Mouse (Mus musculus): ENCODE measurements around the gene Sema4b.

Sema4b gene

GRCm38 (mm10) chr7:80186531-80187296 lies at the start of gene Sema4b:
Gene Sema4b, plus strand, starts transcription at chr7:80186841.
- peak; percentile 93 for DNase-seq (ENCODE audit: low spot score)

GRCm38 (mm10) chr7:80138375-80138774 lies 48.3 kb upstream of the Sema4b start:
- no peak for DNase-seq (ENCODE audit: low spot score)

DNA sequence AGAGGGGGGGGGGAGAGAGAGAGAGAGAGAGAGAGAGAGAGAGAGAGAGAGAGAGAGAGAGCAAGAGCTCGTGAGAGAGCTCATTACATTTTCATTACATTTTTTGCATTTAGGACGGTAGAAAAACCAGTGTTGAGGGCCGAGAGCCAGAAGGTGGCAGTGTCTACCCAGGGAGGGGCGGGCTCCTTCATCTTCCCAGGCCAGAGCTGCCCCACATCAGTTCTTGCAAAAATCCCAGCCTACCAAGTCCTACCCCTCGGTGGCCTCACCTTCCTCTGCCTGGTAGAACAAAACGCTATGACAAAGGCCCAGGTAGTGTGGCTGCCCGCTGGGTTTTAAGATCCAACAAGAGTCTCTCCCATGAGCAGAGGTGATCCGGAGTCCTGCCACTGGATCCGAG lies 45.8 kb upstream of the Sema4b start:
- peak; percentile 41 for DNase-seq (ENCODE audit: low spot score)

- DNase-seq (ENCODE audit: low spot score) = no peak
Measured at GRCm38 (mm10) chr7:80143331-80144273, 43.0 kb upstream of the Sema4b start.

GRCm38 (mm10) chr7:80144695-80145094 lies 41.9 kb upstream of the Sema4b start:
- DNase-seq (ENCODE audit: low spot score) = no peak

DNA sequence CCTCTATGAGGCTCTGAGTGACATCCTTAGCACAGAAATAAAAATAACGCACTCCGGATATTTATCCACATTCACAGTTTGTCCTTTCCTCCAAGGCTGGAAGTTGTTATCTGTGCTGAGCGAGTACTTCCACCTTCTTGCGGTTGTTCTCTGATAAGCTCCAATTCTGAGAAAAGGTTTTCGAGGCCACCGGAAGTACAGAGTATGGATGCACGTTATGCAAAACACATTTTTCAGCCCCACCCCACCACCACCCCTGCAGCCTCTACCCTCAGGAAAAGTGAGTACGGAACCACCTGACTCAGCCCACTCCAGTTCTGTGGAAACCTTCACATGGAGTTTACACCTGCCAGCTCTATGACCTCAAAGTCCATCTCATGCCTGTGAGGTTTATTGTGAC lies 40.6 kb upstream of the Sema4b start:
- no peak for DNase-seq (ENCODE audit: low spot score)

DNA sequence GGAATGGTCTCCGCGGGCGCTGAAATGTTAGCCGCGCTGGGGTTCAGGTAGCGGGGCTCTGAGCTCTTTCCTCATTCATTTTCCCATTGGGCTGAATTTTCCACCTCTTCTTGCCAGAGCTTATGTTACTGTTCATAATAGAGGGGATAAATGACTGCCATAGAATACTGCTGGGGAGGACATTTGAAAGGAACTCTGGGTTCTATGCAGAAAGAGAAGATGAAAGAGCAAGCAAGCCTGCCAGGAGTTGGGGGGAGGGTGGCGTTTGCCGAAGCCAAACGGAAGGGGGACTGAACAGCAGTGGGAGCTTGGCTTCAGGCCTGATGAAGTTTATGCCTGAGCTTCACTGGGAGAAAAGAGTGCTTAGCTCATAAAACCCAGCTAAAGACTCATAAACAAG lies 37.3 kb upstream of the Sema4b start:
- DNase-seq (ENCODE audit: low spot score) = no peak

DNA sequence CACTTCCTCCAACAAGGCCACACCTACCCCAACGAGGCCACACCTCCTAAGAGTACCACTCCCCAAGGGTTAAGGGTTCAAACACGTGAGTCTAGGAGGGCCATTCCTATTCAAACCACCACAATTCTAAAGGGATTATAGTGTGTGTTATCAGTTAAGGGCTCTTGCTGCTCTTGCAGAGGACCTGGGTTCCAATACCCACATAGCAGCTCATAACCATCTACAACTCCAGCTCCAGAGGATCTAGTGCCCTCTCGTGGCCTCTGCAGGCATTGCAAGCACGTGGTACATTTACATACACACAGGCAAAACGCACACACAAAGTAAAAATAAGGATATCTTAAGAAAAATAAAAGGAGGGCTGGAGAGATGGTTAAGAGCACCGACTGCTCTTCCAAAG lies 34.5 kb upstream of the Sema4b start:
- DNase-seq (ENCODE audit: low spot score) = no peak

- DNase-seq (ENCODE audit: low spot score) = no peak
Measured at GRCm38 (mm10) chr7:80152756-80153155, 33.9 kb upstream of the Sema4b start.

DNA sequence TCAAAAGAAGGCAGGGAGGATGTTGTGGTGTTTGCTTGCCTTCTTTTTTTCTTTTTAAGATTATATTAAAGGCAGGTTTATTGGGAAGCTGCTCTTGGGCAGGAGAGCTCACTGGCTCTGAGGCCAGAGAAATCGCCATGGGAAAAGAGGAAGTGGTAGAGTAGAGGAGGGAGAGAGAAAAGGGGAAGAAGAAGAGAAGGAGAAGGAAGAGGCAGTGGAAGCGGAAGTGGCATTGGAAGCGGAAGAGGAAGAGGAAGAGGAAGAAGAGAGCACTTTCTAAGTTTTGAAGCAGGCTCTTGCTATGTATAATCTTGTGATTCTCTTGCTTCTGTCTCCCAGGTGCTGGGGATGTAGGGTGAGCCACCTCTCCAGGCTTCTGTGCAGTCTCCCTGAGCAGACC lies 32.0 kb upstream of the Sema4b start:
- DNase-seq (ENCODE audit: low spot score) = no peak

DNA sequence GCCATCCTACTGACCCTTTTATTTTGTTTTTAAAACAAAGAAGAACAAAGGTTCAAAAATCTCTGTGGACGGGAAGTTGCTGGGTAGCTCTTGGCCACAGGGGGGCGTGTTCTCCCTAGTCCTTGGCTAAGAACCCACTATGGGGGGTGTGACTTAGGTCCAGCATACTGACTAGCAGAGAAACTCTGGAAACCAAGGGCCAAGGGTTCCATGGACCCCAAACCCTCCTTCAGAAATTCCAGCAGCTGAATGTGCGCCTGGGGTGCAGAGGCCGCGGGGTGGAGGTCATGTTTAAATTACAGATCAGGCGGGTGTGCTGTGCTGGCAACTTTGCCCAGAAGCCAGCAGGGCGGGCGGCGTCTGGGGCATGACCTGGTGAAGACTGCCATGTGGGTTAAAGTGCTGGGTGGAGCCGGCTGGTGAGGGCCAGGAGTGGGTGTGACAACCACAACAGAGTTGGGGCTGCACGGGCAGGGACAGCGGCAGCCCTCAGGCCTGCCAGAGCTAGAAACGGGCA lies 29.9 kb upstream of the Sema4b start:
- no peak for DNase-seq (ENCODE audit: low spot score)

DNA sequence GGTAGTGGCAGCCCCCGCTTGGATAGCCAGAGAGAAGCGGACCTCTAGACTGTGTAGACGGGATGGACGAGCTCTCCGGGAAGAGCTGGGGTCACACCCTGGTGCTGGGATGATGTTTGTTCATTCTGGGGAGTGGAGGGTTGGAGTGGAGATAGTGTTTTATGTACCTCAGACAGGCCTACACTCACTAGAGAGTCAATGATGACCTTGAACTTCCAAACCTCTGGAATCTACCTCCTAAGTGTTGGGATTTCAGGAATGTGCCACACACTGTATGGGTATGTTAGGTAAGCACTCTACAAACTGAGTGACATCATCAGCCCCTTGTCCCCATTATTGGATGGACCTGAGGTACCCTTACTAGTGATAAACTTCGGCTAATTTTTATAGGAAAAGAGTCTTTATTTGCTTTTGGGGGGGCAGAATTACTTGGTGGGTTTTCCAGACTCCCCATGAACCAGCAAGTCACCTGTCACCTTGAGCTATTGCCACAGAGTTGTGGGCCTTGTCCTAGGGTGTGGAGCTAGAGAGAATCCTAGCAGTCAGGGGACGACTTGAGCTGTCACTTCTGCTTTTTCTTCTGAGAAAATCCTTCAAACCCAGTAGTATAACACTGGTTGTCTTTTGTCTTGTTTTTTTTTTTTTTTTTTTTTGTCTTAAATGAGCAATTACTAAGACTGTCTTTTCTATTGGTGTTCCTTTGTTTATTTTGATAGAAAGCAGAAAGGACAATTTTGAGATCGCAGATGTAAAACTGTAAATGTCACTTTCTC lies 28.0 kb upstream of the Sema4b start:
- no peak for DNase-seq (ENCODE audit: low spot score)

DNA sequence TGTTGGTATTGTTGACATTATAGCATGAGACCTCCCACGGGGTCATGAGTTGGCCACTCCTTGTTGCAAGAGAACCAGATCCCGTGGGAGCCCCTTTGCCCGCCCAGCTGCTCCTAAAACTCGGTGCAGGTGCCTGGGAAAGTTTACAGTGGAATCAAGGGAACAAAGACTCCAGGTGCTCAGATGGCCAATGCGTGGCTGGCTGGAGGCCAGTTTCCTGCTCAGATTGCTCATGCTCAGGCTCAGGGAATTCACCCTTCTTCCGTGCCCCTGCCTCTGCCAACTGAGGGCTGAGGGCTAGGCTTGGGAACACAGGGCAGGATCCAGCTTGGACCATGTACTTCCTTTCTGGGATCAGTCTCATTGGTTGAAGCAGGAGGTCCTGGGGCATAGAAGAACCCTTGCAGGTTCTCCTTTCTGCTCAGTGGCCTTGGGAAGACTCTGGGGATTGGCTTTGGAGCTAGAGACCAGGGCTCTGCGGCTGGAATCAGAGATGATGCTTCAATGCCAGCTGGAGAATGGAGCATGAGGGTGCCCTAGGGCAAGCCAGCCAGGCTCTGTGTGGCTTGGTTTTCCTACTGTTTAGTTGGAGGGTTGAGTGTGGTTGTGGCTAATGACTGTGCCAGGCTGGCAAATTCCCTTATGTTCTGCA lies 26.2 kb upstream of the Sema4b start:
- no peak for DNase-seq (ENCODE audit: low spot score)

DNA sequence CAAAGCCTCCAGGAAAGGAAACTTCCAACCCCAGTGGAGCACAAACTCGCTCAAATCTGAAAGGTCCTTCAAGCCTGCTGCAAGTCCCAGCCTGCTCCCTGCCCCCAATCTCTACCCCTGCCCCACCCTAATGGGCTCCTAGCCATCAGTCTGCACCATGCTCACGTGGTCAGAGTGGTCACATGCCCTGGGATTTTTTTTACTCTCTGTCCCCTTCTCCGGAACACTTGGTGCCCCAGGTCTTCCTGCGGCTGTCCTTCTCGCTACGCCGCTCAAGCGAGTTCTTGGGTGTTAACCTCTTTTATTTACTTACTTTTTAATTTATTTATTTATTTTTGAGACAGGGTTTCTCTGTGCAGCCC lies 25.7 kb upstream of the Sema4b start:
- no peak for DNase-seq (ENCODE audit: low spot score)

- no peak for DNase-seq (ENCODE audit: low spot score)
Measured at GRCm38 (mm10) chr7:80165432-80165831, 21.2 kb upstream of the Sema4b start.

DNA sequence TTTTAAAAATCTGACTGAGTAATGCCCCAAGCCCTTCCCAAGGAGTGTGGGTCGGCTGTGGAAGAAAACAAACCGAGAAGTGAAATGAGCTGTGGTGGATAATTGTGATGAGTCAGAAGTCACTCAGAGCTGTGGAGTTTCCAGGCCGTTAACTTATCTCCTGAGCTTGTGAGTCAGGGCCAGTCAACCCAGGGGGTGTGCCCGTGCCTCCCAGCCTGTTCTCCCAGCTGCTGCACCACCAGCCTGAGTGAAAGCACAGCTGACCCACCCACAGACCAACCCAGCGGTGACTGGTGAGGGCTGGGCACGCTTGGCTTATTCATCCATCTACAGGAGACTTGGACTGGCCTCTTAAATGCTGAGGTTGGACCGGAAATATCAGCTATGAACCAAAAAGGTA lies 19.9 kb upstream of the Sema4b start:
- no peak for DNase-seq (ENCODE audit: low spot score)

GRCm38 (mm10) chr7:80169847-80170246 lies 16.8 kb upstream of the Sema4b start:
- DNase-seq (ENCODE audit: low spot score) = no peak

DNA sequence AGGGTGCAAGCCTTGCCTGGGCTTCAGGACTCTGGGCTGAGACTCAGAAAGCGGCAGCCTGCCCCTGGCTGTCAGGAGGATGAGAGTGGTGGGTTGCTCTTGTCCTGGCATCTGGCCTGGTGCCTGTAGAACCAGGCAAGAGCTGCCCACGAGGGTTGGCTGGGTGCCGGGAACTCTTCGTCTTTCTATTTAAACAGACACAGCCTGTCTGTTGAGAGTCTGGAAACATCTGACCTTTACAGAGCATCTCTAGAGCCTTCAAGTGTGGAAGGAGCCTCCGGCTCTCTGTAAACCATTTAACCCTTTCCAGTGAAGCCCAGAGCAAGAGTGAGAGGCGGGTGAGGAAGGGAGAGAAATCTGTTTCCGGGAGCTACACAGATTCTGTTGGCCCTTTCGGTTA lies 15.3 kb upstream of the Sema4b start:
- DNase-seq (ENCODE audit: low spot score) = no peak

GRCm38 (mm10) chr7:80172069-80172956 lies 14.3 kb upstream of the Sema4b start:
- DNase-seq (ENCODE audit: low spot score) = no peak

DNA sequence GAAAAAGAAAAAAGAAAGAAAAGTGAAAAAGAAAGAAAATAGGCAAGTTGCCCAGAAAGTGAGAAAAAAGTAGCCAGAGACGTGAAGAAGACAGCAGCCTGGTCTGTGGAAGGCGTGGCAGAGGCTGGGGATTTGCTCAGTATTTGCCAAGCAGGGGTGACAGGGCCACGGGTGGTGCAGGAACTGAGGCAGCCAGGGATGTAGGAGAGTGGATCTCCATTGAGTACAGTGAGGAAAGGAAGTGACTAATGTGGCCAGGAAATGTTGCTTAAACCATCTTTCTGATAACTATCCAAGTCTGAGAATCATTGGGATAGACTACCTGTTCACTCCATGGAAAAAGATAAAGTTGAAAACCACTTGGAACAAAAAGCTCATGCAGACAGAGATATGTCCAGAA lies 10.5 kb upstream of the Sema4b start:
- DNase-seq (ENCODE audit: low spot score) = no peak

DNA sequence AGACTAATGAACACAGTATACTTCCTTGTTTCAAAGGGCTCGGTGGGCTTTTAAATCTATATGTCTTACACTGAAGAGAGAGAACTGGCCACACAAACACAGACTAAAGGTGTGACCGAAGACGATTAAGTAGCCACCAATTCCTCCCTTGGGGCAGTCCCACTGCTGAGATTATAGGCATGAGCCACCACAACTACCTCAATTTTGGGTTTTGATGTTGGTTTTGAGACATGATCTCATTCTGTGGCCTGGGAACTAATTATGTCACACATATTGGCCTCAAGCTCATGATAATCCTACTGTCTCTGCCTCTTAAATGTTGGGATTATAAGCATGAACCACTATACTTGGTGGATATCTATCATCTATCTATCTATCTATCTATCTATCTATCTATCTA lies 9.2 kb upstream of the Sema4b start:
- DNase-seq (ENCODE audit: low spot score) = no peak
